In genomic region chr12:55415255-55415654, GRCm38 (mm10) we compare ENCODE assay signal across 22 mouse cellular contexts. TPM values are rescaled to one million over a fixed set of nuclear protein-coding genes. Genes with fewer than 3 reads are reported as not detected.
DNase-seq lines count a peak whose midpoint lies in the region; ATAC-seq and TF ChIP-seq lines count a peak whose summit lies in the region.
"Had no signal": no experiment of that assay in that cellular context is flagged by ENCODE, and none has a peak within 500 bp of the region (broad histone marks: within the 10 kb centered on the region; RNA-seq: fewer than 3 reads in every experiment).

No protein-coding gene starts in this region.

- 89% methylated on average over 5 of the region's 5 CpGs for WGBS in kidney, embryonic 15.5 days
- 83% methylated on average over 5 of the region's 5 CpGs for WGBS in liver, postnatal 0 days (ENCODE audit: insufficient replicate concordance)
- 84% methylated on average over 5 of the region's 5 CpGs for WGBS in liver, embryonic 12.5 days (ENCODE audit: insufficient replicate concordance)
- 89% methylated on average over 5 of the region's 5 CpGs for whole genome bisulfite sequencing in intestine, postnatal 0 days
- 98% methylated on average over 5 of the region's 5 CpGs for WGBS in hindbrain, embryonic 12.5 days

- no peaks in the 10 kb centered on the region for H3K9me3 ChIP-seq in kidney, embryonic 15.5 days (replicated peaks)
- H3K9me3 ChIP-seq in liver, postnatal 0 days (ENCODE audit: low read length): no peaks in the 10 kb centered on the region
- no peaks in the 10 kb centered on the region for H3K9me3 ChIP-seq in liver, embryonic 12.5 days (replicated peaks)
- no peaks in the 10 kb centered on the region for H3K9me3 ChIP-seq in intestine, postnatal 0 days (ENCODE audit: control insufficient read depth)
- no peaks in the 10 kb centered on the region for H3K9me3 ChIP-seq in hindbrain, embryonic 12.5 days (replicated peaks)
- H3K9me3 ChIP-seq: forebrain, embryonic 13.5 days; heart, embryonic 12.5 days; heart, embryonic 15.5 days; hindbrain, embryonic 15.5 days had no signal

- no peak for TF ChIP-seq CTCF in liver, postnatal 0 days (IDR thresholded peaks at IDR 0.05; ENCODE audit: low read depth)
- TF ChIP-seq CTCF in intestine, postnatal 0 days (IDR thresholded peaks at IDR 0.05; ENCODE audit: low read depth): no peak

- no peaks in the 10 kb centered on the region for H3K27me3 ChIP-seq in kidney, embryonic 15.5 days
- no peaks in the 10 kb centered on the region for H3K27me3 ChIP-seq in liver, postnatal 0 days (ENCODE audit: insufficient read depth, low read length)
- no peaks in the 10 kb centered on the region for H3K27me3 ChIP-seq in liver, embryonic 12.5 days (replicated peaks)
- H3K27me3 ChIP-seq in intestine, postnatal 0 days (replicated peaks; ENCODE audit: control insufficient read depth, insufficient read depth, low read length): no peaks in the 10 kb centered on the region
- no peaks in the 10 kb centered on the region for H3K27me3 ChIP-seq in hindbrain, embryonic 12.5 days
- H3K27me3 ChIP-seq: forebrain, embryonic 13.5 days; heart, embryonic 12.5 days; heart, embryonic 15.5 days; hindbrain, embryonic 15.5 days had no signal

- no peak for ATAC-seq in kidney, embryonic 15.5 days (replicated peaks; ENCODE audit: low FRiP score)
- no peak for ATAC-seq in liver, postnatal 0 days
- ATAC-seq in liver, embryonic 12.5 days: no peak
- no peak for ATAC-seq in intestine, postnatal 0 days
- no peak for ATAC-seq in hindbrain, embryonic 12.5 days (ENCODE audit: low FRiP score)
- ATAC-seq: forebrain, embryonic 13.5 days; forebrain, embryonic 16.5 days had no signal

- H3K4me3 ChIP-seq in kidney, embryonic 15.5 days (replicated peaks): no peak overlapping the region
- no peak overlapping the region for H3K4me3 ChIP-seq in liver, postnatal 0 days (ENCODE audit: low read depth, low read length)
- H3K4me3 ChIP-seq in liver, embryonic 12.5 days: no peak overlapping the region
- no peak overlapping the region for H3K4me3 ChIP-seq in intestine, postnatal 0 days (ENCODE audit: low read depth, low read length)
- no peak overlapping the region for H3K4me3 ChIP-seq in hindbrain, embryonic 12.5 days
- H3K4me3 ChIP-seq: forebrain, embryonic 10.5 days; forebrain, embryonic 13.5 days; heart, embryonic 12.5 days; heart, embryonic 15.5 days; hindbrain, embryonic 15.5 days had no signal

- no peak overlapping the region for H3K27ac ChIP-seq in kidney, embryonic 15.5 days
- peak overlapping the region; percentile 60 for H3K27ac ChIP-seq in liver, postnatal 0 days (ENCODE audit: low read depth)
- no peak overlapping the region for H3K27ac ChIP-seq in liver, embryonic 12.5 days
- peak overlapping the region; percentile 41; the same call in 1 of the 2 replicates for H3K27ac ChIP-seq in intestine, postnatal 0 days (ENCODE audit: low read depth, low read length)
- H3K27ac ChIP-seq in hindbrain, embryonic 12.5 days: no peak overlapping the region
- H3K27ac ChIP-seq: forebrain, embryonic 10.5 days; forebrain, embryonic 13.5 days; heart, embryonic 15.5 days; hindbrain, embryonic 15.5 days had no signal

- no peak overlapping the region for H3K9ac ChIP-seq in kidney, embryonic 15.5 days
- no peak overlapping the region for H3K9ac ChIP-seq in liver, postnatal 0 days (replicated peaks)
- no peak overlapping the region for H3K9ac ChIP-seq in liver, embryonic 12.5 days
- H3K9ac ChIP-seq in intestine, postnatal 0 days (ENCODE audit: low read depth, low read length): no peak overlapping the region
- H3K9ac ChIP-seq in hindbrain, embryonic 12.5 days: no peak overlapping the region
- H3K9ac ChIP-seq: forebrain, embryonic 13.5 days; heart, embryonic 12.5 days; heart, embryonic 15.5 days; hindbrain, embryonic 15.5 days had no signal

- DNase-seq in kidney, adult 18-20 months: peak; percentile 15
- DNase-seq in kidney, postnatal 10 days: no peak
- peak; percentile 23 to 43 for DNase-seq in kidney, postnatal 36 days
- no peak for DNase-seq in liver, postnatal 0 days
- DNase-seq: B cell, adult 2 months; cerebellum, adult 18-20 months; cerebellum, adult 9-10 months; cerebellum, postnatal 14 days; gastrocnemius, postnatal 14 days; heart, adult 18-20 months; heart, postnatal 10 days; heart, postnatal 36 days had no signal

- peaks cover 90% of the 10 kb centered on the region for H3K36me3 ChIP-seq in kidney, embryonic 15.5 days
- H3K36me3 ChIP-seq in liver, postnatal 0 days (replicated peaks; ENCODE audit: insufficient read depth, low read length): peaks cover 54% of the 10 kb centered on the region
- H3K36me3 ChIP-seq in liver, embryonic 12.5 days: peaks cover 94% of the 10 kb centered on the region
- peaks cover 69% of the 10 kb centered on the region for H3K36me3 ChIP-seq in intestine, postnatal 0 days (ENCODE audit: control insufficient read depth, insufficient read depth)
- peaks cover 82% of the 10 kb centered on the region for H3K36me3 ChIP-seq in hindbrain, embryonic 12.5 days

- no peaks in the 10 kb centered on the region for H3K4me1 ChIP-seq in kidney, embryonic 15.5 days
- 0 out of 2 replicates have a peak, but pooled peaks cover 3% of the 10 kb centered on the region for H3K4me1 ChIP-seq in liver, postnatal 0 days (ENCODE audit: insufficient read depth)
- peaks cover 3% of the 10 kb centered on the region; the same call in 1 of the 2 replicates for H3K4me1 ChIP-seq in liver, embryonic 12.5 days
- 0 out of 2 replicates have a peak, but pooled peaks cover 7% of the 10 kb centered on the region for H3K4me1 ChIP-seq in intestine, postnatal 0 days (replicated peaks; ENCODE audit: control insufficient read depth, insufficient read depth, low read length)
- H3K4me1 ChIP-seq in hindbrain, embryonic 12.5 days: no peaks in the 10 kb centered on the region
- H3K4me1 ChIP-seq: forebrain, embryonic 10.5 days; forebrain, embryonic 13.5 days; heart, embryonic 12.5 days; heart, embryonic 15.5 days; hindbrain, embryonic 15.5 days had no signal

- TF ChIP-seq EP300 in liver, postnatal 0 days (IDR thresholded peaks at IDR 0.05; ENCODE audit: low read depth): no peak

- no peak overlapping the region for H3K4me2 ChIP-seq in kidney, embryonic 15.5 days
- no peak overlapping the region for H3K4me2 ChIP-seq in liver, postnatal 0 days (ENCODE audit: low read depth, low read length)
- H3K4me2 ChIP-seq in liver, embryonic 12.5 days: no peak overlapping the region
- no peak overlapping the region for H3K4me2 ChIP-seq in intestine, postnatal 0 days (replicated peaks; ENCODE audit: low read depth)
- no peak overlapping the region for H3K4me2 ChIP-seq in hindbrain, embryonic 12.5 days (replicated peaks)
- H3K4me2 ChIP-seq: forebrain, embryonic 13.5 days; heart, embryonic 12.5 days; heart, embryonic 15.5 days; hindbrain, embryonic 15.5 days had no signal

RNA-seq across cellular contexts. Expression of gene Psma6, which starts 31.2 kb away (rescaled TPM):
- 405 and 435 TPM in 2 replicates for polyA plus RNA-seq in kidney, embryonic 15.5 days (2015; fragmentation: Nextera tagmentation; extraction: Ambion mirVana)
- polyA plus RNA-seq in liver, postnatal 0 days (2015; fragmentation: Nextera tagmentation; extraction: Ambion mirVana): 177 and 184 TPM in 2 replicates
- polyA plus RNA-seq in liver, embryonic 12.5 days (2016; fragmentation: Nextera tagmentation; extraction: Ambion mirVana): 282 and 290 TPM in 2 replicates
- 279 and 292 TPM in 2 replicates for polyA plus RNA-seq in intestine, postnatal 0 days (2015; fragmentation: Nextera tagmentation; extraction: Ambion mirVana)
- polyA plus RNA-seq in hindbrain, embryonic 12.5 days (2016; fragmentation: Nextera tagmentation; extraction: Ambion mirVana): 382 and 419 TPM in 2 replicates

Comparison
In these comparisons a context has a peak if more than half of its experiments do, and no peak if none do; other contexts are left out.
1. DNase-seq: peak in kidney, adult 18-20 months (single experiment) and kidney, postnatal 36 days (2 of 2); none in kidney, postnatal 10 days (single experiment) and liver, postnatal 0 days (single experiment).
2. H3K27ac ChIP-seq: peak in liver, postnatal 0 days (single experiment) and intestine, postnatal 0 days (single experiment); none in kidney, embryonic 15.5 days (single experiment), liver, embryonic 12.5 days (single experiment) and hindbrain, embryonic 12.5 days (single experiment).